Mouse (Mus musculus): ENCODE measurements around the gene Gltp. TPM values are rescaled to one million over a fixed set of nuclear protein-coding genes. Genes with fewer than 3 reads are reported as not detected.

Gene Gltp
- total RNA-seq, 2 experiments from 2014 or later, result 6.7 to 10.8 TPM

DNA sequence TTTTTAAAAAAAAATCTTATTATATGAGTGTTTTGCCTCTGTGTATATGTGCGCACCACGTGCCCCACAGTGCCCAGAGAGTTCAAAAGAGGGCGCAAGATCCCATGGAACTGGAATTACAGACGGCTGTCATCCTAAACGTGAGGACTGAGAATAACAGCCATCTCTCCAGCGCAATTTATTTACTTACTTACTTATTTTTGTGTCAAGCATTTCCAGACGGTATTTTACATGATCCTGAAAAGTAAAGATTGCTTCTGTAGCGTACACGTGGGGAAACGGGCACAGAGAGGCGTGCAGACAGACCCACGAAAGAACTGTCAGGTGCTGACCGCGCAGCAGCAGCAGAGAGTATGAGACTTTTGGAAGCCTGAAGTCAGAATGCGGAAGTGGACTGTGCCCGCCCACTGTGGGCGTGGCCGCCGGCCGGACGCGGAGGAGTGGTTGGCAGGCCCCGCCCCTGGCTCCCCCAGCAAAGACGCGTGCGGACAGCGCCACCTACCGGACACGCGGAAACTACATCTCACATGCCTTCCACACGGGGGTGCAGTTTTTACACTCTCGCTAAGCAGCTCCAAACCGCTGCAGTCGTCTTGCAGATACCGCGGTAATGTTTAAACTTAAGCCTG is 23.4 kb downstream of the Gltp start:
- DNase-seq, result peak; percentile 99
- TF ChIP-seq CTCF (IDR thresholded peaks at IDR 0.05), result no peak; the same call in 1 of the 2 replicates
- intact Hi-C loops (cut with DNase I), result loop anchor here (1.0 kb wide), 1 partner anchor 28 kb away; no protein-coding TSS in a partner anchor
- Histone ChIP-seq H3K4me3 (peak overlapping the region; percentile 69), H3K27ac (peak overlapping the region; percentile 89)

DNA sequence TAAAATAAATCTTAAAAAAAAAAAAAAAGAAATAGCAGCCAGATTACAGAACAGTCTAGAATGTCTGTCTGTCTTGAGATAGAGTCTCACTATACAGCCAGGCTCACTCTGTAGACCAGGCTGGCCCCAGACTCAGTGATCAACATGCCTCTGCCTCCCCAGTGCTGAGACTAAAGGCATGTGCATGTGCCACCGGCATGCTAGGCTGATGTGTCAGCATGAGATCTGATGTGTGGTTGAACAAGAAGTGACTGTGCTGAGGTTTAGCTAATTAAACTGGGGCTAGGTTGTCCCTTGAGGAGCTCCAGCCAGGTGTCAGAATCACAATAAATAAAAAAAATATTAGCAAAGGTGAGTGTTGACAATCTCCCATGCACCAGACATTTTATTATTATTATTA is 24.1 kb downstream of the Gltp start:
- no peak for TF ChIP-seq CTCF (IDR thresholded peaks at IDR 0.05)
- peak overlapping the region; percentile 89; the same call in 1 of the 2 replicates for H3K27ac ChIP-seq
- no peak for DNase-seq
- intact Hi-C loops (cut with DNase I), result loop anchor here (1.0 kb wide), 1 partner anchor 27 kb away; no protein-coding TSS in a partner anchor
- no peak overlapping the region for H3K4me3 ChIP-seq

DNA sequence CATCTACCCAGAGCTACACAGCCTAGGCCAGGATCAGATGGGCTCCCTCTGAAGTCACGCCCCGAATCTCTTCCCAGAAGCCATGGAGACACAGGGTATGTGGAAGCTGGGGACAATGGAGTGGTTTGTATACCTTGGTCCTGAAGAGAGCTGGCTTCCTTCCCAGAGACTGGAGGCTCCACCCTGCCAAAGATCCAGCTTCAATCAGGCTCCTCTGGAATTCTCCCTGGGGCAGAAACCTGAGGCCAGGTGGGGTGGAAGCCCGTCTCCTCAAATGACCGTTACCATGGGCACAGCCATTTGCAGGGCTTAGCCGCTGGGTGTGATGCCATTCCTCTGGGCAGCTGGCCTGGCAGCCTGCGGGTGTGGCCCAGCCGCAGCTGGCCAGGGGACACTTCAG is 26.0 kb downstream of the Gltp start:
- peak; percentile 33 for DNase-seq
- H3K27ac ChIP-seq, result no peak overlapping the region
- intact Hi-C loops (cut with DNase I), result no loop called here
- no peak overlapping the region for H3K4me3 ChIP-seq
- TF ChIP-seq CTCF (IDR thresholded peaks at IDR 0.05), result no peak

DNA sequence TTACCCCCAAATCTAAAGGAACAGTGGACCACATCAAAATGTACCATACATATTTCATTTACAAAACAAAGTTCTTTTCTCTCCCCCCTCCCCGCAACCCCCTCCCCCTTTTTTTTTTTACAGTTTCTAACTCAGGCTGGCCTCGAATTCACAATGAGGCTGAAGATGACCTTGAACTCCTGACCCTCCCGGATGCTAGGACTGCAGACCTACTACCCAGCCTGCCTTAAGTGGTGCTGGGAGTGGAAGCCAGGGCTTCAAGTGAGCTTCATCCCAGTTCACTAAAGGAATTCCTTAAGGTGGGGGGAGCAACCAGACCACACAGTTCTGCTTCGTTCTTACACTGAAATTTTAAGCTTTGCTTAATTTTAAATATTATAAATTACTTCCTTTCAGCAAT is 26.6 kb downstream of the Gltp start:
- DNase-seq, result no peak
- intact Hi-C loops (cut with DNase I), result no loop called here
- no peak overlapping the region for H3K4me3 ChIP-seq

DNA sequence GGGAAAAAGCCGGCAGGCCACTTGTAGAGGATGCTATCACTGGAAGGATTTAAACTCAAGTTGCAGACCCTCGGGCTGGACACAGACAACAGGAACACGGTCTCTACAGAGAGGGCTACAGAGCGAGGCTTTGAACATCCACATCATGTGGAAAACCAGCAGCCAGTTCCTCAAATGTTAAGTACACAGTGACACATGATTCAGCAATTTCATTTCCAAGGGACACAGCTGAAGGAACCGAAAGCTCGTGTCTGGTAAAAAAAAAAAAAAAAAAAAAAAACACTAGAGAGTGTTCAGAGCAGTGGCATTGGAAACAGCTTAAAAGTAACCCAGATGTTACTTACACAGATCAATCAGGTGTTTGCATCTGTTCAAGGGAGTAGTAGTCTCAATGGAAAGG is 29.8 kb downstream of the Gltp start:
- TF ChIP-seq CTCF (IDR thresholded peaks at IDR 0.05), result no peak
- no peak for DNase-seq
- intact Hi-C loops (cut with DNase I), result no loop called here
- Histone ChIP-seq H3K27ac (peak overlapping the region; percentile 31; the same call in 1 of the 2 replicates), H3K4me3 (no peak overlapping the region)

More for the DNA sequence above, 26.6 kb downstream of the Gltp start:
- no peak for TF ChIP-seq CTCF (IDR thresholded peaks at IDR 0.05)
- H3K27ac ChIP-seq, result no peak overlapping the region

DNA sequence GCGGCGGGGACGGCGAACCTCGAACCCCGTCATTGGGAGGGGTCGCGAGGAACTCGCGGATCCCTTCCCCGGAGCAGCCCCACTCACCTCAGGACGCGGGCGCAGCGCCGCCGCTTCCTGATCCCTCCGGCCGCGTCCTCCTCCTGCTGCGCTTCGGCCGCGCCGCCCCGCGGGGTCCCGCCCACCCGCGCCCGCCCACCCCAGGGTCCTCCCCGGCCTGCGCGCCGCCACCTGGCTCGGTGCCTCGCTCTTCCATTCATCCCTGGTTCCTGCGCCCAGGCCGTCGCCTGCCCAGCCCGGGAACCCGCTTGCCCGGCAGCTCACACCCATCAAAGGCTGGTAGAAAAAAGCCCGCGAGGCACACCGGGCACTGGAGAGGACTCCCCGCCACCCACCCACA is 32.5 kb downstream of the Gltp start, which contains the start of gene Trpv4:
Gene Trpv4, minus strand, starts transcription at position 167 of the 400 bp plus-strand sequence.
- no peak for TF ChIP-seq CTCF (IDR thresholded peaks at IDR 0.05)
- intact Hi-C loops (cut with DNase I), result no loop called here
- Histone ChIP-seq H3K4me3 (peak within 1 kb of the TSS; percentile 77), H3K27ac (peak within 1 kb of the TSS; percentile 73)
- DNase-seq, result peak; percentile 44

DNA sequence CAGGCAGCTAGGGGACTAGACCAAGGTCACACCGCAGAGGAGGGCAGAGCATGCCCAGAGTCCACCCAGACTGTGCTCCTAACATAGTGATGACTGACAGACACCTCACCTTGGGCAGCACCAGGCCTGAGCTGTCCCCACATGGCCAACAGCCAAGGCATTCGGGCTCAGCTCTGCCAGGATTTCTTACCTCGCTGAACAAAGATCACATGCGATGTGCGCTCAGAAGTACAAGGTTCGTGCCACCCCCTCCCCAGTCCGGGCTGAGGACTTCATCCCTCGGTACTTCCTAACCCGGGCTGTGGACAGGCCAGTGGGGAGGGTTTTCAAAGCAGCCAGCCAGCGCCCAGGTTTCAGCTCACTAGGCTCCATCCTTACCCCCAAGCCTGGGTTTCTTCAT is 33.4 kb downstream of the Gltp start:
- peak overlapping the region; percentile 73 for H3K27ac ChIP-seq
- intact Hi-C loops (cut with DNase I), result no loop called here
- peak; percentile 22 for DNase-seq
- TF ChIP-seq CTCF (IDR thresholded peaks at IDR 0.05), result no peak
- peak overlapping the region; percentile 77 for H3K4me3 ChIP-seq

DNA sequence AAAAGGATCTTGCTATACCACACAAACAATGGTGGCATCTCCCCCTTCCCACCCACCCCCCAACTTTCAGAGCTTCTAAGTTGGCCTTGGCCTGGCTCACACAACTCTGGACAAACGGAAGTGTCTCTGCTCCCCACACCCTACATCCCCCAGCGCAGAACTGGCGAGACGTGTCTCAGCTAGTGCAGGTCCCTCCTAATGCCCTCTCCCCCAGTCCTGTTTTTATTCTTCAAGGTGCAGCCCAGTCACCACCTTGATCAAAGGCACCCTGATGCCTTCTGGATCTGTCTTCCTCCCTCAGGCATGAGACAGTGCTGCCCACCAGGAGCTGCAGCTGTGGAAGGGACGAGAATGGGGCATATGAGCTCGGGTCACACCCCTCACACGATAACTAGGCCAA is 34.5 kb downstream of the Gltp start:
- TF ChIP-seq CTCF (IDR thresholded peaks at IDR 0.05), result no peak
- DNase-seq, result peak; percentile 8
- Histone ChIP-seq H3K27ac (no peak overlapping the region), H3K4me3 (no peak overlapping the region)
- intact Hi-C loops (cut with DNase I), result no loop called here

DNA sequence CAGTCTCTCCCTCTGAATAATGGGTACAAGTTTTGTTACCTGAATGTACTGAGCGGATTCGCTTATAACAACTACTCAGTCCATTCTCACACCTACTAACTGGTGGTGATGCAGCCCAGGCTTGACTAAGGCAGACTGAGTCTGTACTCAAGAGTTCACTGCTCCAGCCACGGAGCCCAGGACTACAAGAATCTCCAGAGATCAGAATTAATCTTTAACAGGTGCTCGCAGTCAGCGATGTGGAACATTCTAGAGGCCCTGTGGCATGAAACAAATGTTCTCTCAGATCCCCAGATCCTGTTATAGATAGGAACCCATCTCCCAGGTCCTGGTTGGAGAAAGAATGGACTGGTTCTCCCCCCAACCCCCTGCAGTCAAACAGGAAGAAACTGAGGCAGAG is 35.1 kb downstream of the Gltp start:
- DNase-seq, result peak; percentile 7
- no peak for TF ChIP-seq CTCF (IDR thresholded peaks at IDR 0.05)
- intact Hi-C loops (cut with DNase I), result no loop called here
- no peak overlapping the region for H3K4me3 ChIP-seq
- H3K27ac ChIP-seq, result no peak overlapping the region

DNA sequence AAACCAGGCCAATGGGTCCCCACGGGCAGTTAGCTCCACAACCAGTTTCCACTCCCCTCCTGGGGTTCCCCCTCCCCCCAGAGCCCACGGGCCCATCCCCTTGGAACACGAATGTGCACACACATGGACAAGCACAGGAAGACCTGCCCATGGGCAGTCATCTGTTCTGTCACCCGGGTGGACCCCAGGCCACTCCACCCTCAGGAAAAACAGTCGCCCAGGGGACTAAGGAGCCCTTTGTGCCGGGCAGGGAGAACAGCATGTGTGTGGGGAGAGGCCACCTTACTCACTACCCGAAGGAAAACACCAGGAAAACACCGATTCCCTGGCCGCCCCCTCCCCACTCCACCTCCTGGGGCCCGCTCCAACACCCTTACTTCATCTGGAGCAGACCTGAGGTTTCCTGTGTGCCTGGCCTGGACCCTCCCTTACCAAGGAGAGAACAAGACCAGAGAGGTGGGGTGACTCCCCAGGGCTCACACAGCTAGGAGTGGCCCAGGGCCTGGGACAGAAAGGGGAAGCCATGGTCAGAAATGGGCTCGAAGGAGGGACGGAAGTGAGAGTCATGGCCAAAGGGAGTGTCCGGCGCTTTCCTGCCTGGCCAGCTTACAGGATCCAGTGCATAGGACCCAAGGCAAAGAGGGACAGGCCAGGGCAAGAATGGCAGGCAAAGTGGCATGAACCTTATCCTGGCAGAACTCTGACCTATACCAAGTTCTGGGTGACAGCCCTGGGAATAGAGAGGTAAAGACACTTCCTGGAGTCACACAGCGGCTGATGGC is 36.9 kb downstream of the Gltp start:
- DNase-seq, result peak; percentile 51
- H3K4me3 ChIP-seq, result peak overlapping the region; percentile 30
- TF ChIP-seq CTCF (IDR thresholded peaks at IDR 0.05), result no peak
- intact Hi-C loops (cut with DNase I), result no loop called here
- peak overlapping the region; percentile 72 for H3K27ac ChIP-seq

DNA sequence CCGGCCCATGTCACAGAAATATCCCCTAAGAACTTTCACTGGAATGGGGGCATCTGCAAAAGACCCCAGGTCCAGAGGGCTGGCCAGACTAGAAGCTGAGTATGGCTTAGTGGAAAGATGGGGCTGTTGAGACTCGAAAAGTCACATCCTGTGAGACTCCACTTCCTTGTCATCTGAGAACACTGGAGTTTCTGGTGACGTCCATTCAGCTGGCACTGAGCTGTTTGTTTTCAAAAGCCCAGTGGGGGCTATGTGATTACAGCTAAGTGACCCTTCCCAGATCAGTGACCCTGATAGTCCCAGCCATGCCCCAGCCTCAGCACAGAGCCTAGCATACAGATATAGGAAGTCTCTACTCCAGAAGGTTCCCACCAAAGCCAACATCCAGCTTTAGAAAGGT is 39.3 kb downstream of the Gltp start:
- TF ChIP-seq CTCF (IDR thresholded peaks at IDR 0.05), result no peak
- DNase-seq, result peak; percentile 13
- intact Hi-C loops (cut with DNase I), result no loop called here
- peak overlapping the region; percentile 64 for H3K27ac ChIP-seq
- H3K4me3 ChIP-seq, result no peak overlapping the region; the same call in 1 of the 2 replicates

DNA sequence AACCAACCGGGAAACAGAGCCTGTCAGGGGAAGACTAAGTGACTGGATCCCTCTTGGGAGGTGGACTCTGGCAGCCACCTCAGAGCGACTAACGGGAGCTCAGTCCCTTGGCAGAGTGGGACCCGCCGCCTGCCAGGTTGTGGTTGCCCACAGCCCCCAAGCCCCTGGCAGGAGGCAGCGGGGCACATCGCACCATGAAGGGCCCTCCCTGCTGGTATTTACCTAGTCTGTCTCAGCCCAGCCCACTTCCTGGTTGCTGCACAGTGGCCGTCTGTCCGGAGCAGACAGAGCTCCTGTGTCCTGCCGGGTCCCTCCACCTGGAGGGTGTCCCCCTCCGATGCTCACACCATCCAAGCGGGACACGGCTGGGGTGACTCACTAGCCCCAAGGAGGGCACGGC is 39.8 kb downstream of the Gltp start:
- intact Hi-C loops (cut with DNase I), result no loop called here
- DNase-seq, result peak; percentile 18
- peak overlapping the region; percentile 28 for H3K4me3 ChIP-seq
- TF ChIP-seq CTCF (IDR thresholded peaks at IDR 0.05), result no peak
- peak overlapping the region; percentile 64 for H3K27ac ChIP-seq

DNA sequence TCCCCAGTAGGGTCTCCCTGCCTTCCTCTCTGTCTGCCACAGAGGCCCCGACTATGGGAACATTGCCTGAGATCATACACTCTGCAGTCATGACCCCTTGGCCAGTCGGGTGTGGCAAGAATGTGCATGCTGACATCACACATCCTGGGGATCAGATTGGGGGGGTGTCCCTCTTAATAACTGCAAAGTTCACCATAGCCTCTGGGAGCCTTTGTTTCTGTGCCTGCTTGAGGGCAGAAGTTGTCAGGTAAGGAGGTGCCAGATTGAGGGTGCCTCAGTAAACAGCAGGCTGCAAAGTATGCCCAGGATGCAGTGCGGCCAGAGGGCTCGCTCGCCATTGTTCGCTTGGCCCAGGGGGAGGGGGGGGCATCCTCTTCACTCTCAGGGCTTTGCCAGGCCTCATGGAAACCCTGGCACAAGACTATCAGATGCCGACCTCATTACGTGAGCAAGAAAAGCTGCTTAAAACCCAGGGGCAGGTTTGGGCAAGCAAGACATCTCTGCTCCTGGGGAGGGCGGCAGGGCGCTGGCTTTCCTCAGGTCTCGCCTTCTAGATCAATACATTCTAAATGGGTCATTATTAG is 42.0 kb downstream of the Gltp start:
- Histone ChIP-seq H3K27ac (peak overlapping the region; percentile 76), H3K4me3 (no peak overlapping the region)
- intact Hi-C loops (cut with DNase I), result no loop called here
- peak; percentile 29 for DNase-seq
- no peak for TF ChIP-seq CTCF (IDR thresholded peaks at IDR 0.05)

Measured in gastrocnemius, adult 2 months (tissue).